Mouse (Mus musculus) megakaryocyte-erythroid progenitor cell, adult 5-6 weeks (primary cell): Measurements from ENCODE around the gene Dennd4b. TPM values are rescaled to one million over a fixed set of nuclear protein-coding genes. Genes with fewer than 3 reads are reported as not detected.

Experiments used
- ATAC-seq: replicated peaks from 2 replicates; pipeline ENCODE4 v1.8.0; 2016; ENCODE audit warnings: mild to moderate bottlenecking, inconsistent platforms; ENCODE audit not compliant: severe bottlenecking, poor library complexity, low FRiP score, low TSS enrichment
- total RNA-seq, 2 experiments: library from RNA; stranded (forward) in 1 of 2; stranded (reverse) in 1 of 2; fragments of 200-1000, 215-1000 nt in 1 of 2; fragments of >200 nt in 1 of 2; fragmentation: Nextera tagmentation in 1 of 2; gene quantifications; 2 replicates each; pipeline ENCODE4 v1.2.3; 2014 to 2017

The Dennd4b gene
- 32.4 and 33.3 TPM in 2 replicates for total RNA-seq (2014; fragmentation: Nextera tagmentation)
- 7.0 and 21.5 TPM in 2 replicates for total RNA-seq (2017)

DNA sequence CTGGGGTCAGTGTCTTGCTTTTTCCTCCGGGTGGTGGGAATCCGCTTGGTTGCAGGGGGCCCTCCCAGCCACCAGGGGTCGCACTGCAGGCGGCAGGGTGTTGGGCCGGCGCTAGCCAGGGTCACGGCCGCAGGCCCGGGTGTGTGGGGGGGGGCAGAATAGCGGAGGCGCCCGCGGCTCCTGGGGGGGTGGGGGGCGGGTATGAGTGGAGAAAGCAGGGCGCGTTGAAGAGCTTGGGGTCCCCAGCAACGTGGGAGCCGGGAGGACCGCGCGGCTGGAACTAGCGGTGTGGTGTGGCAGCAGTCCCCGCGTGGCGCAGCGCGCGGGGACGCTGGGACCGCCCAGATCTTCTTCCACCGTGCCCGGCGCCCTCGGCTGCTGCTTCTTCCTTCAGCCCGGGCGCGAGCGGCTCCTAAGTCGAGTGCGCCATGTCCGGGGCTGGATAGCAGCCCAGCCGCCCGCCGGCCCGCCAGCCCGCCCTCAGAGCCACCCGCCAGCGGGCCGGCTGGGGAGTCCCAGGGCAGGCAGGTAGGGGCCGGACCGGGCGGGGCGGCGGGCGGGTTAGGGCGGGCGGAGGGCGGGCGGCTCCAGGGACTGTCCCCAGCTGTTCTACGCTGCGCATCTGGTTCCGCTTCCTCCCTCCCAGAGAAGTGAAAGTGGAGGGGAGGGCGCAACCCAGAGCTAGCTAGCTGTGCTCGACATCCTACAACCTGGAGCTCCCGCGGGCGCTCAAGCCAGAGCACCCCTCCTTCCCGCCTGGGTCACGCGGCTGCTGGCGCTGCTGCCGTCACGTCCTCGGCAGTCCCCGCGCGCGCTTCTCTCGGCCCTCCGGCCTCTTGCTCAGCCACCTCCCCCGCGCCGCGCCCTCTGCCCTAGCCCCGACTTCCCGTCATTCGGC, at the start of gene Dennd4b:
Gene Dennd4b (plus strand): TSS at position 152 of the 898 bp plus-strand sequence.
- peak; percentile 77 for ATAC-seq

DNA sequence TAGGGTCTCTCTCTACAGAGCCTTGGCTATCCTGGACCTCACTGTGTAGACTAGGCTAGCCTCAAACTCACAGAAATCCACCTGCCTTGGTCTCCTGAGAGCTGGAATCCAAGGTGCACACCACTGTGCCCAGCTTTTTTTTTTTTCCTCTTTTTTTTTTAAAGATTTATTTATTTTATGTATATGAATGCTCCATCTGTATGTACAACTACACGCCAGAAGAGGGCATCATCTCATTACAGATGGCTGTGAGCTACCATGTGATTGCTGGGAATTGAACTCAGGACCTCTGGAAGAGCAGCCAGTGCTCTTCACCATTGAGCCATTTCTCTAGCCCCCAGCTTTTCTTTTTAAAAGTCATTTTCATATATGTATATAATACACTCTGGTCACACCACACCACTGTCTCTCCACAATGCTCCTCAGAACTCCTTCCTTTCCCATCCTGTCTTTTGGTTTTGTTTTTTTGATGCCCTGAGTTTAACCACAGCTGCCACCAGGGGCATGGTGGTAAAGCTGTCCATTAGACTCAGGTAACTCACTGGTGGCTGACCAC, 49.1 kb upstream of the Dennd4b start:
- ATAC-seq = no peak

GRCm38 (mm10) chr3:90220088-90220487, 44.9 kb upstream of the Dennd4b start:
- peak; percentile 71 for ATAC-seq

- ATAC-seq = no peak
Measured at GRCm38 (mm10) chr3:90220531-90220951, 44.4 kb upstream of the Dennd4b start.

- ATAC-seq = no peak
Measured at GRCm38 (mm10) chr3:90221123-90221522, 43.9 kb upstream of the Dennd4b start.

DNA sequence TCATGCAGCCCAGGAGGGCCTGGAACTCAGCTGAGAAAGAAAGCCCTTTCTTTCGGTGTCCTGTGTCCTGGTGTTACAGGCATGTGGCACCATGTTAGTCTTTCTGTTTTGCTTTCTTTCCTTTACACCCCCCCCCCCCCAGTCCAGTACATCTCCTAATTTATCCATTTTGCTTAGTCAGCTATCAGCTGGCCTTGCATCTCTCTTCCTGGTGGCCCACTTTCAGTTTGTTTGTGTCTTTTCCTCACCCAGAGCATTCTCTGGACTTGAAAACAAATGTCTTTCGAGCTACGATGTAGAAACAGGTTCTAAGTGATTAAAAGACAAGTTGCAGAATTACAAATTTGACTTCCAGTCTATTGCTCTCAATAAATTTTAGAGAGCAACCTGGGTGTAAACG, 42.5 kb upstream of the Dennd4b start:
- ATAC-seq = no peak

- ATAC-seq = no peak
Measured at GRCm38 (mm10) chr3:90222941-90223340, 42.0 kb upstream of the Dennd4b start.

GRCm38 (mm10) chr3:90224331-90224730, 40.7 kb upstream of the Dennd4b start:
- no peak for ATAC-seq

DNA sequence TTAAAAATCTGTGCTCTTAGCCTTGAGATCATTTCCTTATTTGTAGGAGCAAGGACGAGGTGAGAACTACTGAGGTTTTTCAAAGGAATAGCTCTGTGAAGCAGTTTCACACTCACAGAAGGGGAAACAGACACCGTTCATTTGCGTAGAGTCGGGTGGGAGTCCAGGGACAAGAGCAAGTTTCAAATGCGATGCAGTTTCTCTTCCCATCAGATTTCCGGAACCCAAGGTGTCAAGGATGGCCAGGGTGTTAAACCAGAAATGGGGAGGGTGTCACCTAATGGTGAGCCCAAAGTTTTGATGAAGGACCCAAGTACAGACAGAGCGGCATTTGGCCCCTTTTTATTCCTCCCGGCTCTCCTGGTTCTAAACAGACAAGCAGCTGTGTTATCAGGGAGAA, 33.9 kb upstream of the Dennd4b start:
- ATAC-seq = no peak

GRCm38 (mm10) chr3:90231507-90232333, 33.3 kb upstream of the Dennd4b start, which contains the start of gene Jtb:
TSS of gene Jtb (plus strand) at chr3:90231597.
- peak; percentile 98 for ATAC-seq

DNA sequence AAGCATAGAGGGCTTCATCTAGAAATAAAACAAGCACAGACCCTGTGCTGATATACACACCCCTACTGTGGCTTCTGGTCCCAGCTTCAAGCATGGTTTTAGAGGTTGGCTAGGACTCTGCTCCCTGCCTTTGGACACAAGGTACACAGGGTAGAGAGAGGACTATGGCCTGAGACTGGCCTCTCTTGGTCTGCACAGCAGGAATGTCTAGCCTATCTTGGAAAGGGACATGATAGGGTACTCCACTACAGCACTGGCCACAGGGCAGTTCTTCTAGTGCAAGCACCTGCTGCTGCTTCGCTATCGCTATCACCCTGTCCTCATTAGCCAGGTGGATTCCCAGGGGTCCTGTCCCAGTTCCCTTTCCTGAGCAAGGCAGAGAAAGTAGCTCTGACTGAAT, 23.7 kb upstream of the Dennd4b start:
- no peak for ATAC-seq

GRCm38 (mm10) chr3:90241669-90242358, 23.2 kb upstream of the Dennd4b start:
- ATAC-seq = peak; percentile 48

DNA sequence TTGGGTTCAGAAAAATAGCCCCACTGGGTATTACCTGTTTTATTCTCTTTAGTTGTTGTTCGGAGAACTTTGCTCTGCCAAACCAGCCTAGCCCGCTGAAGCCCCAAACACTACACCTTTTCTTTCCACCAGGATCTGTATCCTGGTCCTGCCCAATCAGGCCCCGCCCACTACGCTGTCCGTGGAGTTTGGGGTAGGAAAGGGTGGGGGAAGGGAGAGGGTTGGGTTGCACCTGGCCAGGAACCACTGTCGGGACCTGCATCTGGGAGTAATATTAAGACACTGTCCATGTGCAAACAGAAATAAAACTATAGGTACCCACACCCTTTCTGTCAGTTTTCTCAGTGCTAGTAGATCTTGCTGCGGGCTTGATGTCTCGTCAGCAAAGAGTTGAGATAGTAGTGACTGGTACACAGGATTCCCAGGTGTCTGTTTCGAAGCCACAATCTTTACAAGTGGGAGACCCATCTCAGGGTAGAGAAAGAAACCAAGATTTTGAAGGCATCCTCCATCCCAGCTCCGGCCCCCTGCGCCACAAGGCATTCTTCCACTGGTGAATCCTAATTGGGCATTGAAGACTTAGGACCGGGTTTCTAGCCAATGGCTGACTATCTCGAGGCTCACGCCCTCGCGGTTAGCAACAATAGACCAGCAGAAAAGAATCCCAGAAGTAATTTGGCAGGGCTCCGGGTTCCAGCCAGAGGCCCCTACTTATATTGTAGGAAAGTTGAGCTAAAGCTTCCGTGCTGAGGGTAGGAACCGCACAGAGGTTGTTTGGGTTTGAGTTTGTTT, 21.8 kb upstream of the Dennd4b start, which contains the start of gene Creb3l4:
Gene Creb3l4 (minus strand): TSS at position 529 of the 792 bp plus-strand sequence.
- ATAC-seq = no peak

- no peak for ATAC-seq
Measured at GRCm38 (mm10) chr3:90245406-90245805, 19.6 kb upstream of the Dennd4b start.

- no peak for ATAC-seq
Measured at GRCm38 (mm10) chr3:90247630-90247959, 17.4 kb upstream of the Dennd4b start.

- peak; percentile 94 for ATAC-seq
Measured at GRCm38 (mm10) chr3:90247960-90248745, 16.8 kb upstream of the Dennd4b start, which contains the start of gene Slc39a1. TSS of gene Slc39a1 (plus strand) at chr3:90248172.

- ATAC-seq = peak; percentile 41
Measured at GRCm38 (mm10) chr3:90248746-90249100, 16.3 kb upstream of the Dennd4b start.

- ATAC-seq = no peak
Measured at GRCm38 (mm10) chr3:90250791-90251190, 14.2 kb upstream of the Dennd4b start.
